Mouse (Mus musculus): ENCODE results near the gene D930048N14Rik.
"Not testable (repeated sequence)": the region's sequence is repeated elsewhere in the genome, so short reads cannot be mapped to it uniquely, and the experiment has no call there.

Gene D930048N14Rik

GRCm38 (mm10) chr11:51650691-51651515, at the start of gene D930048N14Rik, which contains the start of gene N4bp3:
Gene D930048N14Rik (plus strand): TSS chr11:51650954.
Gene N4bp3 (minus strand): TSS chr11:51650842.
- peak; percentile 79 to 82 for DNase-seq

GRCm38 (mm10) chr11:51602253-51602652, 48.5 kb upstream of the D930048N14Rik start:
- no peak for DNase-seq

GRCm38 (mm10) chr11:51605602-51606446, 44.9 kb upstream of the D930048N14Rik start:
- DNase-seq: peak; percentile 86 to 91

- DNase-seq: peak; percentile 96
These were observed 44.2 kb upstream of the D930048N14Rik start, which contains the start of gene Hnrnpab for GRCm38 (mm10) chr11:51606447-51607095. Gene Hnrnpab (minus strand): TSS chr11:51606847.

GRCm38 (mm10) chr11:51607096-51607738, 43.5 kb upstream of the D930048N14Rik start:
- DNase-seq: no peak

- DNase-seq: peak in 1 of 2 experiments; percentile 47
These were observed 41.4 kb upstream of the D930048N14Rik start for GRCm38 (mm10) chr11:51609266-51609909.

GRCm38 (mm10) chr11:51609940-51610339, 40.8 kb upstream of the D930048N14Rik start:
- not testable (repeated sequence) for DNase-seq

- DNase-seq: no peak
These were observed 36.5 kb upstream of the D930048N14Rik start for GRCm38 (mm10) chr11:51614256-51614655.

GRCm38 (mm10) chr11:51615129-51615528, 35.6 kb upstream of the D930048N14Rik start:
- no peak for DNase-seq

- DNase-seq: peak; percentile 69 to 74
These were observed 35.2 kb upstream of the D930048N14Rik start for GRCm38 (mm10) chr11:51615601-51616000.

GRCm38 (mm10) chr11:51616113-51616512, 34.6 kb upstream of the D930048N14Rik start:
- DNase-seq: not testable (repeated sequence)

GRCm38 (mm10) chr11:51617693-51618092, 33.1 kb upstream of the D930048N14Rik start:
- peak; percentile 65 to 66 for DNase-seq

- DNase-seq: no peak
These were observed 31.8 kb upstream of the D930048N14Rik start for GRCm38 (mm10) chr11:51618894-51619408.

- peak; percentile 81 to 82 for DNase-seq
These were observed 31.2 kb upstream of the D930048N14Rik start, which contains the start of gene Nhp2 for GRCm38 (mm10) chr11:51619409-51620060. Gene Nhp2 (plus strand): TSS chr11:51619735.

- no peak for DNase-seq
These were observed 30.7 kb upstream of the D930048N14Rik start for GRCm38 (mm10) chr11:51620084-51620483.

- DNase-seq: no peak
These were observed 29.0 kb upstream of the D930048N14Rik start for GRCm38 (mm10) chr11:51621776-51622175.

- no peak for DNase-seq
These were observed 27.7 kb upstream of the D930048N14Rik start for GRCm38 (mm10) chr11:51622971-51623491.

- no peak for DNase-seq
These were observed 25.4 kb upstream of the D930048N14Rik start for GRCm38 (mm10) chr11:51625187-51625820.

GRCm38 (mm10) chr11:51627425-51627824, 23.3 kb upstream of the D930048N14Rik start:
- DNase-seq: no peak

GRCm38 (mm10) chr11:51627907-51628306, 22.8 kb upstream of the D930048N14Rik start:
- DNase-seq: no peak
